Mouse (Mus musculus) heart, adult 9 months (tissue): ENCODE results near the gene Dhodh.

Experiments
- DNase-seq, 2 experiments: peaks; one replicate each; pipeline ENCODE4 v3.0.0; 2022; ENCODE audit warnings: low spot score in 2 of 2

Gene Dhodh

GRCm38 (mm10) chr8:109608271-109609152 lies at the start of gene Dhodh:
Dhodh (minus strand) TSS chr8:109608673.
- peak; percentile 97 to 98 for DNase-seq

GRCm38 (mm10) chr8:109656860-109657259 lies 48.4 kb upstream of the Dhodh start:
- DNase-seq, result no peak

GRCm38 (mm10) chr8:109650801-109651200 lies 42.3 kb upstream of the Dhodh start:
- DNase-seq, result no peak

- DNase-seq, result no peak
Observed at GRCm38 (mm10) chr8:109648469-109648868, 40.0 kb upstream of the Dhodh start.

GRCm38 (mm10) chr8:109647331-109647730 lies 38.9 kb upstream of the Dhodh start:
- no peak for DNase-seq

GRCm38 (mm10) chr8:109641236-109641635 lies 32.8 kb upstream of the Dhodh start:
- DNase-seq, result no peak

- DNase-seq, result no peak
Observed at GRCm38 (mm10) chr8:109640410-109640809, 31.9 kb upstream of the Dhodh start.

- no peak for DNase-seq
Observed at GRCm38 (mm10) chr8:109638851-109639250, 30.4 kb upstream of the Dhodh start.

- DNase-seq, result no peak
Observed at GRCm38 (mm10) chr8:109635146-109635545, 26.7 kb upstream of the Dhodh start.

GRCm38 (mm10) chr8:109632498-109632897 lies 24.0 kb upstream of the Dhodh start:
- DNase-seq, result no peak

GRCm38 (mm10) chr8:109628638-109629037 lies 20.2 kb upstream of the Dhodh start:
- DNase-seq, result no peak

GRCm38 (mm10) chr8:109615569-109615968 lies 7.1 kb upstream of the Dhodh start:
- no peak for DNase-seq

GRCm38 (mm10) chr8:109614243-109615210 lies 6.1 kb upstream of the Dhodh start, which contains the start of gene Pkd1l3:
Pkd1l3 (plus strand) TSS chr8:109614517.
- no peak for DNase-seq

- peak; percentile 16 to 19 for DNase-seq
Observed at GRCm38 (mm10) chr8:109609153-109609502, 655 bp upstream of the Dhodh start.

- no peak for DNase-seq
Observed at GRCm38 (mm10) chr8:109607650-109608049, 823 bp downstream of the Dhodh start.

GRCm38 (mm10) chr8:109606725-109607124 lies 1.7 kb downstream of the Dhodh start:
- no peak for DNase-seq

- DNase-seq, result peak in 1 of 2 experiments; percentile 17
Observed at GRCm38 (mm10) chr8:109595854-109596253, 12.6 kb downstream of the Dhodh start.

- no peak for DNase-seq
Observed at GRCm38 (mm10) chr8:109593117-109593788, 15.2 kb downstream of the Dhodh start.

GRCm38 (mm10) chr8:109592164-109592563 lies 16.3 kb downstream of the Dhodh start:
- no peak for DNase-seq

- no peak for DNase-seq
Observed at GRCm38 (mm10) chr8:109591367-109591766, 17.1 kb downstream of the Dhodh start.

- DNase-seq, result no peak
Observed at GRCm38 (mm10) chr8:109590901-109591300, 17.6 kb downstream of the Dhodh start.
